Mouse (Mus musculus) heart, embryonic 14.5 days (tissue): Measurements from ENCODE around the gene Ubald1. TPM values are rescaled to one million over a fixed set of nuclear protein-coding genes. Genes with fewer than 3 reads are reported as not detected.

ENCODE experiments used
- ATAC-seq: fragments of 200-750 bp; cut with Nextera tagmentation; 2 replicates; pipeline ENCODE4 v1.8.0; 2017; ENCODE audit warnings: low read depth, moderate TSS enrichment; ENCODE audit not compliant: insufficient number of reproducible peaks, insufficient read depth, low FRiP score
- H3K27ac ChIP-seq, 2 experiments: fragments of 200-500 bp in 1 of 2; fragments of 300-500 bp in 1 of 2; sonication (generic) in 1 of 2; replicated peaks in 1 of 2; 2 replicates each; pipeline ENCODE4 v1.5.1; 2012 to 2014; ENCODE audit warnings: low read depth in 2 of 2, low read length in 2 of 2, control low read depth in 1 of 2, mild to moderate bottlenecking in 1 of 2, mixed read lengths in 1 of 2; ENCODE audit not compliant: control insufficient read depth in 1 of 2, insufficient read depth in 1 of 2
- H3K27me3 ChIP-seq: fragments of 300-500 bp; sonication (generic); 2 replicates; pipeline ENCODE4 v1.6.1; 2014; ENCODE audit warnings: mild to moderate bottlenecking, low read length, control low read depth; ENCODE audit not compliant: control insufficient read depth, insufficient read depth
- H3K36me3 ChIP-seq: fragments of 300-500 bp; sonication (generic); 2 replicates; pipeline ENCODE4 v1.6.1; 2014; ENCODE audit warnings: mild to moderate bottlenecking, control low read depth, low read length, mixed read lengths; ENCODE audit not compliant: control insufficient read depth, insufficient read depth
- H3K4me1 ChIP-seq, 2 experiments: fragments of 200-500 bp in 1 of 2; fragments of 300-500 bp in 1 of 2; sonication (generic) in 1 of 2; 2 replicates each; pipeline ENCODE4 v1.6.1; 2012 to 2014; ENCODE audit warnings: low read length in 2 of 2, control low read depth in 1 of 2, mixed read lengths in 1 of 2; ENCODE audit not compliant: control insufficient read depth in 2 of 2, insufficient read depth in 2 of 2
- H3K4me2 ChIP-seq: fragments of 300-500 bp; sonication (generic); 2 replicates; pipeline ENCODE4 v1.6.1; 2014; ENCODE audit warnings: mild to moderate bottlenecking, low read length
- H3K4me3 ChIP-seq, 2 experiments: fragments of 200-500 bp in 1 of 2; fragments of 300-500 bp in 1 of 2; sonication (generic) in 1 of 2; 2 replicates each; pipeline ENCODE4 v1.5.1; 2012 to 2014; ENCODE audit warnings: low read length in 2 of 2, mild to moderate bottlenecking in 2 of 2, control low read depth in 1 of 2, low read depth in 1 of 2, moderate library complexity in 1 of 2; ENCODE audit not compliant: control insufficient read depth in 1 of 2, insufficient read depth in 1 of 2
- H3K9ac ChIP-seq: fragments of 300-500 bp; sonication (generic); 2 replicates; pipeline ENCODE4 v1.6.1; 2014; ENCODE audit warnings: mild to moderate bottlenecking, low read length
- H3K9me3 ChIP-seq: fragments of 300-500 bp; sonication (generic); 2 replicates; pipeline ENCODE4 v1.6.1; 2016; ENCODE audit warnings: low read length, control low read depth; ENCODE audit not compliant: control insufficient read depth
- WGBS: fragments of 180-500 bp; shearing (Covaris S2); extraction: QIAGEN DNeasy Blood & Tissue Kit; methylation state at CpG from one replicate; pipeline ENCODE4 v1.1.7; 2014; 5-methylcytosine and 5-hydroxymethylcytosine counted together
- polyA plus RNA-seq: library from polyadenylated mRNA; unstranded; fragments of >200 nt; fragmentation: Nextera tagmentation; extraction: Ambion mirVana; gene quantifications from 2 replicates; pipeline ENCODE4 v1.2.1, GENCODE M21; 2014

Ubald1 gene
- polyA plus RNA-seq, 1 experiment from 2014 or later = 25.3 TPM

- ATAC-seq = no peak
- Histone ChIP-seq H3K27ac (peak overlapping the region in 1 of 2 experiments; percentile 99; a peak in 2 of 4 replicates), H3K4me1 (peaks cover 18 to 48% of the 10 kb centered on the region in 2 experiments), H3K36me3 (peaks cover 30% of the 10 kb centered on the region), H3K4me2 (peak overlapping the region; percentile 76), H3K9me3 (no peaks in the 10 kb centered on the region), H3K4me3 (peak overlapping the region; percentile 91 to 97), H3K9ac (peak overlapping the region; percentile 94), H3K27me3 (no peaks in the 10 kb centered on the region)
- 74% methylated on average over 3 of the region's 3 CpGs for WGBS
Observed at GRCm38 (mm10) chr16:4877701-4878100, 2.4 kb downstream of the Ubald1 start.

GRCm38 (mm10) chr16:4877195-4877594 lies 2.9 kb downstream of the Ubald1 start:
- Histone ChIP-seq H3K27ac (peak overlapping the region in 1 of 2 experiments; percentile 99; a peak in 1 of 4 replicates), H3K9ac (peak overlapping the region; percentile 94; the same call in 1 of the 2 replicates), H3K27me3 (no peaks in the 10 kb centered on the region), H3K36me3 (peaks cover 30% of the 10 kb centered on the region), H3K9me3 (no peaks in the 10 kb centered on the region), H3K4me3 (no peak overlapping the region), H3K4me1 (peaks cover 20 to 48% of the 10 kb centered on the region in 2 experiments), H3K4me2 (peak overlapping the region; percentile 76)
- no peak for ATAC-seq
- 73% methylated on average over 4 of the region's 4 CpGs for WGBS

GRCm38 (mm10) chr16:4876033-4876680 lies 4.0 kb downstream of the Ubald1 start:
- Histone ChIP-seq H3K9ac (0 out of 2 replicates have a peak overlapping the region, but pooled peaks have one; percentile 11), H3K27me3 (no peaks in the 10 kb centered on the region), H3K36me3 (peaks cover 30% of the 10 kb centered on the region), H3K4me1 (peaks cover 18 to 39% of the 10 kb centered on the region in 2 experiments), H3K27ac (0 out of 4 replicates have a peak overlapping the region, but pooled peaks of 1 of the 2 experiments have one; percentile 14), H3K4me2 (no peak overlapping the region), H3K4me3 (no peak overlapping the region), H3K9me3 (no peaks in the 10 kb centered on the region)
- no peak for ATAC-seq
- 60% methylated on average over 8 of the region's 8 CpGs for WGBS

- WGBS = 65% methylated on average over 23 of the region's 23 CpGs
- Histone ChIP-seq H3K27me3 (no peaks in the 10 kb centered on the region), H3K4me3 (no peak overlapping the region), H3K27ac (0 out of 4 replicates have a peak overlapping the region, but pooled peaks of 1 of the 2 experiments have one; percentile 14), H3K9me3 (no peaks in the 10 kb centered on the region), H3K9ac (0 out of 2 replicates have a peak overlapping the region, but pooled peaks have one; percentile 11), H3K36me3 (peaks cover 34% of the 10 kb centered on the region), H3K4me1 (peaks cover 18 to 39% of the 10 kb centered on the region in 2 experiments), H3K4me2 (no peak overlapping the region)
- ATAC-seq = no peak
Observed at GRCm38 (mm10) chr16:4875198-4876032, 4.7 kb downstream of the Ubald1 start.

- no peak overlapping the region for H3K4me3 ChIP-seq
- peaks cover 15 to 22% of the 10 kb centered on the region in 2 experiments for H3K4me1 ChIP-seq
- 0 out of 4 replicates have a peak overlapping the region, but pooled peaks of 1 of the 2 experiments have one; percentile 17 for H3K27ac ChIP-seq
- WGBS = 36% methylated on average over 2 of the region's 2 CpGs
- no peak overlapping the region for H3K4me2 ChIP-seq
- H3K27me3 ChIP-seq = no peaks in the 10 kb centered on the region
- ATAC-seq = no peak
- H3K36me3 ChIP-seq = peaks cover 47% of the 10 kb centered on the region
- no peak overlapping the region for H3K9ac ChIP-seq
- no peaks in the 10 kb centered on the region for H3K9me3 ChIP-seq
Observed at GRCm38 (mm10) chr16:4871926-4872325, 8.2 kb downstream of the Ubald1 start.

GRCm38 (mm10) chr16:4870490-4870889 lies 9.6 kb downstream of the Ubald1 start:
- H3K27me3 ChIP-seq = no peaks in the 10 kb centered on the region
- H3K4me2 ChIP-seq = no peak overlapping the region
- H3K9me3 ChIP-seq = no peaks in the 10 kb centered on the region
- no peak for ATAC-seq
- peaks cover 42% of the 10 kb centered on the region for H3K36me3 ChIP-seq
- no peak overlapping the region for H3K27ac ChIP-seq
- H3K4me3 ChIP-seq = no peak overlapping the region
- H3K4me1 ChIP-seq = peaks cover 5 to 10% of the 10 kb centered on the region in 2 experiments
- H3K9ac ChIP-seq = no peak overlapping the region
- 86% methylated on average over 5 of the region's 5 CpGs for WGBS

GRCm38 (mm10) chr16:4866101-4866695 lies 13.9 kb downstream of the Ubald1 start:
- Histone ChIP-seq H3K4me2 (no peak overlapping the region), H3K4me3 (no peak overlapping the region), H3K27ac (no peak overlapping the region), H3K9me3 (no peaks in the 10 kb centered on the region), H3K36me3 (peaks cover 17% of the 10 kb centered on the region), H3K4me1 (peaks cover 4 to 10% of the 10 kb centered on the region in 2 experiments), H3K9ac (no peak overlapping the region), H3K27me3 (no peaks in the 10 kb centered on the region)
- WGBS = 68% methylated on average over 7 of the region's 7 CpGs
- no peak for ATAC-seq
